Mouse (Mus musculus) fat pad, adult 2 months (tissue): ENCODE results near the gene Olfr1057.
"Not testable (repeated sequence)": the region's sequence is repeated elsewhere in the genome, so short reads cannot be mapped to it uniquely, and the experiment has no call there.

ENCODE experiments used
- DNase-seq: peaks from one replicate; pipeline ENCODE4 v3.0.0-alpha.2; 2011; ENCODE audit warnings: low read depth, low spot score; ENCODE audit errors: extremely low read depth

The Olfr1057 gene

DNA sequence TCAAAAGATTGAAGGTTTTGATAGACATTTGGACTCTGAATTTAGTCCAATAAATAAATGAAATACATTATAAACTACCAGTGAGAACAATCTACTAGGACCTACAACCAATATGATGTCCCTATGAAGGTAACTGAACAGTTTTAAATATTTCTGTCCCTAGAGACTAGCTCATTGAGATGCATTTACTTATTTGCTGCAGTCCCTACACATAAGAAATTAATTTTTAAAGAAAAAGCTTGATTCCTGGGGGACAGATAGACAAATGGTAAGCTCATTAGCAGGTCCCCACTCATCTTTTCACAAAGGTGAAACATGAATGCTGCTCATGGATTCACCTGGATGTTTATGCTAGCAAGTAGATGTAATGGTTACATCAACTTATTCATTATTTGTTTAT, at the start of gene Olfr1057:
Olfr1057 (minus strand) TSS at position 101 of the 400 bp plus-strand sequence.
- no peak for DNase-seq

GRCm38 (mm10) chr2:86426649-86427048, 48.5 kb upstream of the Olfr1057 start, which contains the start of gene Olfr1062:
Gene Olfr1062, minus strand, starts transcription at chr2:86426749.
- not testable (repeated sequence) for DNase-seq

DNA sequence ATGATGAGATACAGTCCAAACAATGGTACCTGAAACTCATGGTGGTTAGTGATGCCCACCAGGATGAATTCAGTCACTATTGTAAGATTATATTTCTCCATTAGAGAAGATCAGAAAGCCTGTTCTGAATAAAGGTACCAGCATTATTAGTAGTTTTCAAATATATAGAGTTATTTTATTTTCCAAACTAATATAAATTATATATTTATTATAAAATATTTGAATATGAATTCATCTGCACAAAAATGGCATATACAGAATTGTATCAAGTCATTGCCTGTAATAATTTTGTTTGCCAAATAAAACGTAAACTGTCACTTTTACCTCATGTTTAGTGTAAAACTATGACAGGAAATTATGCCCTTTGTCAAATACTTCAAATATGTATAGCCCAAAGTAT, 35.8 kb upstream of the Olfr1057 start, which contains the start of gene Olfr1061:
Olfr1061 (minus strand) TSS at position 101 of the 400 bp plus-strand sequence.
- no peak for DNase-seq

- DNase-seq, result no peak
Measured at GRCm38 (mm10) chr2:86395114-86395513, 16.9 kb upstream of the Olfr1057 start.

GRCm38 (mm10) chr2:86388461-86388860, 10.3 kb upstream of the Olfr1057 start, which contains the start of gene Olfr1058:
Gene Olfr1058, minus strand, starts transcription at chr2:86388561.
- DNase-seq, result not testable (repeated sequence)

DNA sequence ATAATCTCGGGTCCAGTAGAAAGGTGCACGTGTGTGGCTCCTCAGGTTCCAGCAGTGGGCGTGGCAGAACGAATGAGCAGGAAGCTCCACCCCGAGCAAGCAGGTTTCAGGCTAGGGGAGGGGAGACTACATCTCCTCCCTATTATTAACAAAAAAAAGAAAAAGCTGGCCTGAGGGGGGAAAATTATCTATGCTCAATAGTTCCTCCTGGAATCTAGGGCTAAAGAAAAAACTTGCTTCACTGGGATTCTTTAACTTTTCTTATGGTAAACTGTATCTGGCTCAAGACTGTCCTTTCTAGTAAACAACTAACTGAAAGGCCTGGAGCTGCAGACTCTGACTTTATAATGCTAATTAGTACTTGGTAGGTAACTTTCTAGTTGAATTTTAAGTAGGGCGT, 11.9 kb downstream of the Olfr1057 start:
- not testable (repeated sequence) for DNase-seq

DNA sequence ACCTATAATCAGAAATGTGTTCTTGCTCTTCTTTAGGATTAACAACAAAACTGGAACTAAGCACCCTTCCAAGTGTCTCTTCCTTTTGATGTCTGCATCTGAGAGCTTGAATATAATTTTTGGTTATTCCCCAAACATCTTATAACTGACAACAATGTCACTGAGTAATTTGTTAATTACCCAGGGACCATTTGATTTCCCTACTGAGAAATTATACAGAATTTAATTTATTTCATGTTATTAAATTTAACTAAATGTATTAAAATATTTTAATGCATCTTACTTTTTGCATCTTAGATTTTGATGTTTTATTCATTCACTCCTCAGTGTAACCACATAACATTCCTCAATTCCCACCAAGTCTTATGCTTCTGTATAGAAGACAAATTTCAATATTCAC, 15.8 kb downstream of the Olfr1057 start, which contains the start of gene Olfr1056:
Olfr1056 (minus strand) TSS at position 101 of the 400 bp plus-strand sequence.
- DNase-seq, result no peak

- not testable (repeated sequence) for DNase-seq
Measured at GRCm38 (mm10) chr2:86351751-86352150, 26.4 kb downstream of the Olfr1057 start.

- DNase-seq, result no peak
Measured at GRCm38 (mm10) chr2:86350184-86350583, 28.0 kb downstream of the Olfr1057 start, which contains the start of gene Olfr1055. Gene Olfr1055, minus strand, starts transcription at chr2:86350284.

DNA sequence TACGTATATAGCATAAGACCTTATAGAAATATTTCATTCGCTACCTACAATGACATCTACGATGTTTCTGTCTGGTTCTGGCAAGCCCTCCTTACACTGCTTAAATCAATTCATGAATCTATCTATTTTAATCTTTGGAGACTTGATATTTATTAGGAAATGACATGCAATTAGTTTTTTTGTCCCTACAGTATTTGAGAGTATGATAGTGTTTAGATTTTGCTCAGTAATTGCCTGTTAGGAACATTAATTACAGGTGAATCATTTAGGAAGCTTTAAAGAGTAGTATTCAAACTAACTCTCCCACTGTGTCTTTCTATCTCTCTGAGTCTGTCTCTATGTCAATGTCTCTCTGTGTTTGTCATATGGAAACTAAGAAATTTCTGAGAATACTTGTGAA, 42.9 kb downstream of the Olfr1057 start, which contains the start of gene Olfr1054:
Olfr1054 (minus strand) TSS at position 101 of the 400 bp plus-strand sequence.
- DNase-seq, result no peak
